Mouse (Mus musculus): ENCODE data around the gene Dtx2. TPM values are rescaled to one million over a fixed set of nuclear protein-coding genes. Genes with fewer than 3 reads are reported as not detected.

Dtx2 gene
- polyA plus RNA-seq, 1 experiment from 2014 or later: 27.6 TPM

DNA sequence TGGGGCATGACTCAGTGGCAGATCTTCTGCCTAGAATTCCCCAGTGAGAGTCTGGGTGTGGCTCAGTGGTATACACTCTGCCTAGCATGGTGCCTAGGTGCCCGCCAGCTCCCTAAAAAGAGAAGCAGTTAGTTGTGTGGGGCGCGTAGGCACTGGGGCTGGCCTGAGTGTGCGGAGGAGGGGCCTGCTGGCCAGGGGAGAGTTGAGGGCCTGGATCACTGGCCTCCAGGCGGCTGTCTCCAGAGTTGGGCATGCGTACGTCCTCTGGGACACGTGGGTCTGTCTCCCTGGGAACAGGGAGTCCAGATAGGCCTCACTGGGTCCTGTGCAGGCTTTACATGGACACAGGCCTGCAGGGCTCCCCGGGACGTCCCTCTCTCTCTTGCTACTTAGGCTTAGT lies 20.3 kb downstream of the Dtx2 start:
- Histone ChIP-seq H3K9ac (ENCODE audit: low read length) (peak overlapping the region; percentile 32; the same call in 1 of the 2 replicates), H3K4me1 (replicated peaks; ENCODE audit: control insufficient read depth, insufficient read depth, low read length) (peaks cover 21% of the 10 kb centered on the region), H3K9me3 (ENCODE audit: control insufficient read depth, low read length) (no peaks in the 10 kb centered on the region), H3K4me3 (ENCODE audit: low read length) (no peak overlapping the region), H3K27me3 (ENCODE audit: control insufficient read depth, insufficient read depth, low read depth, low read length) (no peaks in the 10 kb centered on the region), H3K36me3 (ENCODE audit: control insufficient read depth, insufficient read depth, low read length) (peaks cover 21% of the 10 kb centered on the region), H3K27ac (ENCODE audit: low read length) (peak overlapping the region; percentile 84), H3K4me2 (ENCODE audit: low read depth, low read length) (no peak overlapping the region)
- 78% methylated on average over 10 of the region's 10 CpGs for WGBS
- ATAC-seq (ENCODE audit: low read depth): peak; percentile 26; the same call in 1 of the 2 replicates

DNA sequence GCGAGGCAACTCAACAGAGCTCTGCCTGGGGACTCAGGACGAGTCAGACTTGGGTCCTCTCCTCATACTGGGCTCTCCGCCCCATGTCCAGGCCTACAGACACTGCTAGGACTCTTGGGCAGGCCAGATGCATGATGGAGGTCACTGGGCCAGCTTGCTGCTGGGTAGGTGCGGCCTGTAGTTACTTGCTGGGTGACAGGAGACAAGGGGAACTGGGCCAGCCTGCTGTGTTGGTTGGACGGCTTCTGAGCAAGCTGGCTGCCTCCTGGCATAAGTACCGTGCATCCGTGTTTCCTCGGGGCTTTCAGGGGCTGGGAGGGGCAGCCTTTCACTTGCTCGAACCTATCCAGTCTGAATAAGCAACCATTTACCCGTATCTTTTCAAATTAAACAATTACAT lies 21.0 kb downstream of the Dtx2 start:
- Histone ChIP-seq H3K36me3 (ENCODE audit: control insufficient read depth, insufficient read depth, low read length) (peaks cover 22% of the 10 kb centered on the region), H3K4me3 (ENCODE audit: low read length) (no peak overlapping the region), H3K27ac (ENCODE audit: low read length) (peak overlapping the region; percentile 84), H3K4me2 (ENCODE audit: low read depth, low read length) (no peak overlapping the region), H3K4me1 (replicated peaks; ENCODE audit: control insufficient read depth, insufficient read depth, low read length) (peaks cover 23% of the 10 kb centered on the region), H3K27me3 (ENCODE audit: control insufficient read depth, insufficient read depth, low read depth, low read length) (no peaks in the 10 kb centered on the region), H3K9ac (ENCODE audit: low read length) (0 out of 2 replicates have a peak overlapping the region, but pooled peaks have one; percentile 23), H3K9me3 (ENCODE audit: control insufficient read depth, low read length) (no peaks in the 10 kb centered on the region)
- WGBS: 71% methylated on average over 10 of the region's 10 CpGs
- ATAC-seq (ENCODE audit: low read depth): peak; percentile 29; the same call in 1 of the 2 replicates

DNA sequence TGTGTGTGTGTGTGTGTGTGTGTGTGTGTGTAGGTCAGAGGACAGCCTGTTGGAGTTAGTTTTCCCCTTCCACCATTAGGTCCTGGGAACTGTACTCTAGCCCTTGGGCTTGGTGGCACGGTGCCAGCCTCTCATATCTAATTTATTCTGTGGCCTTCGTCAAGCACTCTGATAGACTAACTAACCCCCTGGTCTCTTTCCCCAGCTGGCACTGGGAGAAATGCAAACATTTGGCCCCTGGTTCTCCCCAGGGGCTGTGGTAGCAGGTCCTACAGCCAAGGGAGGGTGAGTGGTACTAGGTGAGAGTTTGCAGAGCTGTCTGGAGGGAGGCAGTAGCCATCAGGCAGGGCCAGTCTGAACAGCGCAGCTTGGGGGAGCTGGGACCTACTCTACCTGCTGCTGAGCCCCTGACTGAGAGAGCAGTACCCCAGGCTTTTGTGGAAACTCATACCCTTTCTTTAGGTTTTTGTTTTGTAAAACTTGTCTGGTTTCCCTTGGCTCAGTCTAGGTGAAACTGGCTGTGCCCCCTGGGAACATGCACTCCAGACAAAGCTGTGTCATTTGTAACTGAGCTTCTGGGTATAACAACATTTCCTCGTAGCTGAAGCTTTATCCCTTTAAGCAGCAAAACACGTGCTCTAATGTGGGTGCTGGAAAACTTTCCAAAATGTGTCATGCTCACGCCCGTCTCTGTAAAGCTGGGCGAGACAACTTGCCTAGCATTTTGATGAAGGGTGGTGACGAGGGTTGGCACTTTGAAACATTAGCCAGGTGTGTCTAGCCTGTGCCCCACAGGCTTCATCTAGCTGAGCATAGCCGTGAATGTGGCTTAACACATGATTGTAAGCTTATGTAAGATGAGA lies 21.6 kb downstream of the Dtx2 start:
- Histone ChIP-seq H3K4me1 (replicated peaks; ENCODE audit: control insufficient read depth, insufficient read depth, low read length) (peaks cover 23% of the 10 kb centered on the region), H3K9ac (ENCODE audit: low read length) (no peak overlapping the region), H3K4me3 (ENCODE audit: low read length) (no peak overlapping the region), H3K36me3 (ENCODE audit: control insufficient read depth, insufficient read depth, low read length) (peaks cover 21% of the 10 kb centered on the region; the same call in 1 of the 2 replicates), H3K9me3 (ENCODE audit: control insufficient read depth, low read length) (no peaks in the 10 kb centered on the region), H3K4me2 (ENCODE audit: low read depth, low read length) (no peak overlapping the region), H3K27ac (ENCODE audit: low read length) (peak overlapping the region; percentile 84), H3K27me3 (ENCODE audit: control insufficient read depth, insufficient read depth, low read depth, low read length) (no peaks in the 10 kb centered on the region)
- peak; percentile 72 for ATAC-seq (ENCODE audit: low read depth)
- whole genome bisulfite sequencing: 67% methylated on average over 10 of the region's 10 CpGs

DNA sequence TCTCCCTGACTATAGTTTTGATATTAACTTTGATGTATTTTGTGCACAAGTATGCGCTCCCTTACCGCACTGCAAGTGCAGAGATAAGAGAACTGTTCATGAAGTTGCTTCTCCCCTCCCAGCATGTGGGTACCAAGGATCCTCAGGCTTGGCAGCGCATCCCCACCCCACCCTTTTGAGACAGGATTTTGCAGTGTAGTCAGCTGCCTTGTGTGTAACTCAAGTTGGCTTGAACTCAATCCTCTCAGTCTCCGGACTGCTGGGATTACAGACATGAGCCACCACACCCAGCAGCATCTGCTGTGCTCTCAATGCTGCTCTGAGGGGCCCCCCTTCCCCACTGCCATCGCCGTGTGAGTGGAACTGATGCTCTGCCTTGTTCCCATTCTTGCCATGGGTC lies 22.7 kb downstream of the Dtx2 start:
- H3K4me2 ChIP-seq (ENCODE audit: low read depth, low read length): no peak overlapping the region
- H3K27me3 ChIP-seq (ENCODE audit: control insufficient read depth, insufficient read depth, low read depth, low read length): no peaks in the 10 kb centered on the region
- peaks cover 23% of the 10 kb centered on the region for H3K4me1 ChIP-seq (replicated peaks; ENCODE audit: control insufficient read depth, insufficient read depth, low read length)
- 77% methylated on average over 6 of the region's 6 CpGs for WGBS
- peak overlapping the region; percentile 84 for H3K27ac ChIP-seq (ENCODE audit: low read length)
- no peak overlapping the region for H3K4me3 ChIP-seq (ENCODE audit: low read length)
- ATAC-seq (ENCODE audit: low read depth): no peak
- no peak overlapping the region for H3K9ac ChIP-seq (ENCODE audit: low read length)
- no peaks in the 10 kb centered on the region for H3K9me3 ChIP-seq (ENCODE audit: control insufficient read depth, low read length)
- peaks cover 12% of the 10 kb centered on the region; the same call in 1 of the 2 replicates for H3K36me3 ChIP-seq (ENCODE audit: control insufficient read depth, insufficient read depth, low read length)

DNA sequence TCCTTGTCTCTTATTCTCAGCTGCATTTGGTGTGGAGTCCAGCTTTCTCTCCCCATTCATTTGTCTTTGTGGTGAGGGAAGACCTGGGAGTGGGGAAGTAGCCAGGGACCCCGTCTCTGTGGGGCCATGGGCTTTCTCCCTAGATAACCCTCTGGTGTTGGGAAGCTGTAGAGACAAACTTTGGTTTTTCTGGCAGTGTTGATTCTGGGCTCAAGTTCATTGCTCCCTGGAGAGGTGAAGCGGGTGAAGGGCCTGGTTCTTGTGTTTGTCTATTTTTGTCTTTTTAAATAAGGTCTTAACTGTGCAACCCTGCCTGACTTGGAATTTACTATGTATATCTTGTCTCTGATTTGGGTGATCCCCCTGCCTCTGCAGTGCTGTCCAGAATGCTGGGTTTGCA lies 24.1 kb downstream of the Dtx2 start:
- no peak for ATAC-seq (ENCODE audit: low read depth)
- no peak overlapping the region for H3K9ac ChIP-seq (ENCODE audit: low read length)

DNA sequence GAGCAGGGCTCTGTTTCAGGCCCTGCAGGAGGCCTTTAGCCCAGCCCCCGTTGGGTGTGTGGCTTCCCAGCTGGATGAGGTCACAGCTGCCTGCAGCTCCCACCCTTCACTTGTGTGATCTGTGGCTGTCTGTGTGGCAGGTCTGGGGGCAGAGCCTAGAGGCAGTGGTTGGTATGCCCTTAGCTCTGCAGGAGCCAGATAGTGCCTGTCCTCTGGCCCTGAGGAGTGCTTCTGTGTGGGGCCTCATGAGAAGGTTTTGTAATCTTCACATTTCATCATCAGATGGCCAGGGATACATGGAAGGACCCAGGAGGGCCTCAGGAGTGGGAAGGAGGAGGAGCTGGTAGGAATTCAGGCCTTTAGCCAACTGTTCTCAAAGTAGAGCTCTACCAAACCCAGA lies 25.3 kb downstream of the Dtx2 start:
- H3K27me3 ChIP-seq (ENCODE audit: control insufficient read depth, insufficient read depth, low read depth, low read length): no peaks in the 10 kb centered on the region
- H3K4me3 ChIP-seq (ENCODE audit: low read length): no peak overlapping the region
- WGBS: 12% methylated on average over 1 of the region's 1 CpGs
- no peaks in the 10 kb centered on the region for H3K9me3 ChIP-seq (ENCODE audit: control insufficient read depth, low read length)
- 0 out of 2 replicates have a peak, but pooled peaks cover 4% of the 10 kb centered on the region for H3K36me3 ChIP-seq (ENCODE audit: control insufficient read depth, insufficient read depth, low read length)
- H3K4me1 ChIP-seq (replicated peaks; ENCODE audit: control insufficient read depth, insufficient read depth, low read length): peaks cover 23% of the 10 kb centered on the region
- no peak overlapping the region for H3K27ac ChIP-seq (ENCODE audit: low read length)
- peak; percentile 39; the same call in 1 of the 2 replicates for ATAC-seq (ENCODE audit: low read depth)
- no peak overlapping the region for H3K4me2 ChIP-seq (ENCODE audit: low read depth, low read length)
- no peak overlapping the region for H3K9ac ChIP-seq (ENCODE audit: low read length)

More for the DNA sequence above, 24.1 kb downstream of the Dtx2 start:
- 67% methylated on average over 2 of the region's 2 CpGs for WGBS
- H3K36me3 ChIP-seq (ENCODE audit: control insufficient read depth, insufficient read depth, low read length): 0 out of 2 replicates have a peak, but pooled peaks cover 4% of the 10 kb centered on the region
- peaks cover 23% of the 10 kb centered on the region for H3K4me1 ChIP-seq (replicated peaks; ENCODE audit: control insufficient read depth, insufficient read depth, low read length)
- H3K4me2 ChIP-seq (ENCODE audit: low read depth, low read length): no peak overlapping the region
- no peak overlapping the region for H3K4me3 ChIP-seq (ENCODE audit: low read length)
- H3K9me3 ChIP-seq (ENCODE audit: control insufficient read depth, low read length): no peaks in the 10 kb centered on the region
- no peak overlapping the region for H3K27ac ChIP-seq (ENCODE audit: low read length)
- H3K27me3 ChIP-seq (ENCODE audit: control insufficient read depth, insufficient read depth, low read depth, low read length): no peaks in the 10 kb centered on the region

DNA sequence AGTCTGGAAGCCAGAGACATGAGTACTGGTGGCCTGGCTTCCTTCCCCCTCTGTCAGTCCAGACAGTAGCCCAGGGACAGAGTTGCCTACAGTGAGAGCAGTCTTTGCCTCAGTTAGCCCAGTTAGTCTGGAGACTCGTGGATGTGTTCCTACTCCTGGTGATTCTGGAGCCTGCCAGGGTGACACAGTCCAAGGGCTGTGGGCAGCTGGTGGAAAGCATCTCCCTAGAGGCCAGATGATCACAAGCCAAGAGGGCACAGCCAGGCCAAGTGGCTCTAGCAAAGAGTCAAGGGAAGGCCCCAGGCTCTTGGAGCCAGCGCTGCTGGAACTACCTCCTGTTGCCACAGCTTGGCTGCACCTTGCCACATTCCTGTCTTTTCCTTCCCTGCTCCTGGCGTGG lies 31.1 kb downstream of the Dtx2 start:
- no peak overlapping the region for H3K9ac ChIP-seq (ENCODE audit: low read length)
- no peaks in the 10 kb centered on the region for H3K4me1 ChIP-seq (replicated peaks; ENCODE audit: control insufficient read depth, insufficient read depth, low read length)
- ATAC-seq (ENCODE audit: low read depth): no peak
- no peaks in the 10 kb centered on the region for H3K9me3 ChIP-seq (ENCODE audit: control insufficient read depth, low read length)
- H3K27ac ChIP-seq (ENCODE audit: low read length): no peak overlapping the region
- WGBS: 77% methylated on average over 3 of the region's 3 CpGs
- no peak overlapping the region for H3K4me3 ChIP-seq (ENCODE audit: low read length)
- no peak overlapping the region for H3K4me2 ChIP-seq (ENCODE audit: low read depth, low read length)
- no peaks in the 10 kb centered on the region for H3K27me3 ChIP-seq (ENCODE audit: control insufficient read depth, insufficient read depth, low read depth, low read length)
- H3K36me3 ChIP-seq (ENCODE audit: control insufficient read depth, insufficient read depth, low read length): peaks cover 12% of the 10 kb centered on the region

DNA sequence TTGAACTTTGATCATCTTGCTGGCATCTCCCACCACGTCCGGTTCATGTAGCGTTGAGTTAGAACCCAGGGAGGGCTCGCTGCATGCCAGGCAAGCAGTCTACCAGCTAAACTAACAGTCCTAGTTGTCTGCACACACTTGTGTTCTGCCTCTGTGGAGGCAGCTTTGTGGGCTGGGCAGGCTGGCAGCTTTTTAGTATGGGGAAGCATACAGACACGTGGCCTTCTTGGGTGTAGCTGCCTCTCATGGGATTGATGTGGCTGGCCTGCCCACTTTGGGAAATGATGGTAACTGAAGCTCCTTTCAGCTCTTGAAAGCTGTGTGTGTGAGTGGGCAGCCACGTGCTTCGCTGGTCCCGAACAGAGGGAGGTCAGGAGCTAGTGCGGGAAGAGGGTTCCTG lies 32.3 kb downstream of the Dtx2 start:
- peaks cover 18% of the 10 kb centered on the region for H3K36me3 ChIP-seq (ENCODE audit: control insufficient read depth, insufficient read depth, low read length)
- 83% methylated on average over 9 of the region's 9 CpGs for WGBS
- no peaks in the 10 kb centered on the region for H3K9me3 ChIP-seq (ENCODE audit: control insufficient read depth, low read length)
- no peak overlapping the region for H3K27ac ChIP-seq (ENCODE audit: low read length)
- H3K4me2 ChIP-seq (ENCODE audit: low read depth, low read length): no peak overlapping the region
- H3K4me3 ChIP-seq (ENCODE audit: low read length): no peak overlapping the region
- ATAC-seq (ENCODE audit: low read depth): no peak
- H3K9ac ChIP-seq (ENCODE audit: low read length): no peak overlapping the region
- H3K27me3 ChIP-seq (ENCODE audit: control insufficient read depth, insufficient read depth, low read depth, low read length): no peaks in the 10 kb centered on the region
- H3K4me1 ChIP-seq (replicated peaks; ENCODE audit: control insufficient read depth, insufficient read depth, low read length): no peaks in the 10 kb centered on the region

DNA sequence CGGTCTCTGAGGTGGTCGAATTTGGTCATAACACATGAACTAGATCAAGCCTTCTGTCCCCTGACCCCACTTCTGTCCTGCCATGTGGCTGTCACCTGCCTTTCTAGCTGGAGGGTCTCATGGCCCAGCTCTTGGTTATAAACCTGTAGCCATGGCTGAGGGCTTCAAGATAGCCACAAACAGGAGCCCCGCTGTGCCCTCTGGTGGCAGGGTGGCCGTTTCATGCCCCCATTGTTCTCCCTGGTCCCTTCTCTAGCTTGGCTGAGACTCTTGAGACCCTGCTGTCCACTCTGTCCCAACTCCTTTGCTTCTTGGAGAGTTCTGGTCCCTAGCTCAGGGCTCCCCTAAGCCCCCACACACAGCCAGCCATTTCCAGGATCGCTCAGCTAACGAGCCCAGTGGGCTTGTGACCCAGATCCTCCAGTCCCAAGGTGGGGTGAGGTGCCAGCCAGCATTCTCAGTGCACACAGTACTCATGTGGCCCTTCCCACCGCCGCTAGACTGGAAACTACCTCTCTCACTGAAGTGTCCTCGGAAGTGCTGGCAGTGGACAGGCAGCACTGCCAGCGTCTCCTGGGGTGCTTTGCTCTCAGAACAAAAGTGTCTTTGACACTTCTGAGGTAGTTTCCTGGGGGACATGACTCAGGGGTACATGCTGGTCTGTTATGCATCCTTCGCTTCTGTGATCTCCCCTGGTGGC lies 33.2 kb downstream of the Dtx2 start:
- no peaks in the 10 kb centered on the region for H3K9me3 ChIP-seq (ENCODE audit: control insufficient read depth, low read length)
- H3K4me1 ChIP-seq (replicated peaks; ENCODE audit: control insufficient read depth, insufficient read depth, low read length): no peaks in the 10 kb centered on the region
- H3K36me3 ChIP-seq (ENCODE audit: control insufficient read depth, insufficient read depth, low read length): peaks cover 21% of the 10 kb centered on the region
- WGBS: 73% methylated on average over 11 of the region's 11 CpGs
- no peak overlapping the region for H3K9ac ChIP-seq (ENCODE audit: low read length)
- no peak overlapping the region for H3K4me3 ChIP-seq (ENCODE audit: low read length)
- no peak overlapping the region for H3K4me2 ChIP-seq (ENCODE audit: low read depth, low read length)
- H3K27me3 ChIP-seq (ENCODE audit: control insufficient read depth, insufficient read depth, low read depth, low read length): no peaks in the 10 kb centered on the region
- H3K27ac ChIP-seq (ENCODE audit: low read length): peak overlapping the region; percentile 42
- peak; percentile 64; the same call in 1 of the 2 replicates for ATAC-seq (ENCODE audit: low read depth)
